Mouse (Mus musculus): ENCODE results near the gene Parm1. TPM values are rescaled to one million over a fixed set of nuclear protein-coding genes. Genes with fewer than 3 reads are reported as not detected.

Gene Parm1
- polyA plus RNA-seq (2015; fragmentation: Nextera tagmentation; extraction: Ambion mirVana): 30.4 and 35.1 TPM in 2 replicates

- ATAC-seq (ENCODE audit: extremely low read depth, insufficient number of reproducible peaks, low FRiP score, low TSS enrichment): peak; percentile 89
- WGBS: 1% methylated on average over 48 of the region's 48 CpGs
- peaks cover 32% of the 10 kb centered on the region for H3K4me1 ChIP-seq
- peak within 1 kb of the TSS; percentile 74 for H3K4me2 ChIP-seq
- no peaks in the 10 kb centered on the region for H3K9me3 ChIP-seq
- H3K36me3 ChIP-seq: no peaks in the 10 kb centered on the region
- H3K27ac ChIP-seq (replicated peaks): peak within 1 kb of the TSS; percentile 71
- H3K9ac ChIP-seq: peak within 1 kb of the TSS; percentile 86
- H3K4me3 ChIP-seq: peak within 1 kb of the TSS; percentile 63
- H3K27me3 ChIP-seq (replicated peaks): no peaks in the 10 kb centered on the region
Measured at GRCm38 (mm10) chr5:91517480-91518301, at the start of gene Parm1. Parm1 (plus strand) TSS chr5:91517615.

DNA sequence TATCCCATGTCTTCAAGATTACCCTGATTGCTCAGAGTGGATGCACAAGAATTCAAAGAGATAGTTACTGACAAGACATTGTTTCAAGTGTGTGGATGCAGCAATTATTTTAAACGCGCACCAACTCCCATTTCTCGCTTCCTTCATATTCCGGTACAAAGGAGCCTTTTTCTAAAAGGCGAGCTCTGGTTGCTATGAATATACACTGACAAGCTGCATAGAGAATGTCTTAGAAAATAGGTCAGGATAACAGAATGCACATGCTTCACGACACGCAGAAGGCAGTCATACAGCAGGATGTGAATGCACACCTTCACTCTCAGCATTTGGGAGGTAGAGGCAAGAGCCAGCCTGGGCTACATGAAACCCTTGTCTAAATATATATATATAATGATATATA, 42.2 kb upstream of the Parm1 start:
- Histone ChIP-seq H3K4me3 (no peak overlapping the region), H3K36me3 (no peaks in the 10 kb centered on the region), H3K27me3 (replicated peaks) (no peaks in the 10 kb centered on the region), H3K27ac (replicated peaks) (no peak overlapping the region), H3K4me2 (no peak overlapping the region), H3K4me1 (no peaks in the 10 kb centered on the region), H3K9ac (no peak overlapping the region), H3K9me3 (no peaks in the 10 kb centered on the region)
- no peak for ATAC-seq (ENCODE audit: extremely low read depth, insufficient number of reproducible peaks, low FRiP score, low TSS enrichment)
- WGBS: 81% methylated on average over 7 of the region's 7 CpGs

DNA sequence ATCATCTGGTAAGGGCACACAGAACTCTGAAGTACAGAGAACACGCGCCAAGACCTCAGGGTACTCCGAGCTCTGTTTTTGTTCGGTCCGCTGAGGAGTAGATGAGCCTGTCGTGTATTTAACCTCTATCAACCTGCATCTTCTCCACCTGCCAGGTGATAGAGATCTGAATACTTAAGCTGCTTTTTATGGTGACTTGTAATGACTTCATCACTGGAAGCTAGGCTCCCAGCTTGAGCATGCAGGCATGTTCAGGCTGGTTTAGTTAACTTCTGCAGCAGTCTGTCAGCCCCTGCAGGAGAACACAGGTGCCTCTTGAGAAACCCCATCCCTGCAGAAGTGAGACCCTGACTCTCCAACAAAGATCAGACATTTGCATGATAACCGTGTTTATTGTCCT, 40.6 kb upstream of the Parm1 start:
- Histone ChIP-seq H3K27ac (replicated peaks) (no peak overlapping the region), H3K9ac (no peak overlapping the region), H3K27me3 (replicated peaks) (no peaks in the 10 kb centered on the region), H3K4me2 (no peak overlapping the region), H3K36me3 (no peaks in the 10 kb centered on the region), H3K4me3 (no peak overlapping the region), H3K9me3 (no peaks in the 10 kb centered on the region), H3K4me1 (no peaks in the 10 kb centered on the region)
- no peak for ATAC-seq (ENCODE audit: extremely low read depth, insufficient number of reproducible peaks, low FRiP score, low TSS enrichment)
- 85% methylated on average over 7 of the region's 7 CpGs for WGBS

DNA sequence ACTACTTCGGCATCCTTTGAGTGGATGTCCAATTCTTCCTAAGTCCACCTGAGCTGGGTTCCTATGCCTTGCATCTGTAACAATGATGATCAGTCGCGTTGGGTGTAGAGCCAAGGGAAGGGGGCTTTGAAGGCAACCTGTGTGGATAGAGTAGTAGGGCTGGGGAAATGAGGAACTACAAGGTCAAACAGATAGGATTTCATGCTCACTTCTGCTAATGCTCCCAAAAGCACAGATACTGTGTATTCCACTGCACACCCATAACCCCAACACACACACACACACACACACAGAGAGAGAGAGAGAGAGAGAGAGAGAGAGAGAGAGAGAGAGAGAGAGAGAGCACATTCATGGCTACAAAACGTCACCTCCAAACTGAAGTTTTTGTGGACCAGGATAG, 38.7 kb upstream of the Parm1 start:
- H3K36me3 ChIP-seq: no peaks in the 10 kb centered on the region
- no peaks in the 10 kb centered on the region for H3K27me3 ChIP-seq (replicated peaks)
- no peaks in the 10 kb centered on the region for H3K4me1 ChIP-seq
- no peak overlapping the region for H3K9ac ChIP-seq
- no peak overlapping the region for H3K27ac ChIP-seq (replicated peaks)
- no peaks in the 10 kb centered on the region for H3K9me3 ChIP-seq
- no peak for ATAC-seq (ENCODE audit: extremely low read depth, insufficient number of reproducible peaks, low FRiP score, low TSS enrichment)
- WGBS: 76% methylated on average over 4 of the region's 4 CpGs
- no peak overlapping the region for H3K4me2 ChIP-seq
- no peak overlapping the region for H3K4me3 ChIP-seq

DNA sequence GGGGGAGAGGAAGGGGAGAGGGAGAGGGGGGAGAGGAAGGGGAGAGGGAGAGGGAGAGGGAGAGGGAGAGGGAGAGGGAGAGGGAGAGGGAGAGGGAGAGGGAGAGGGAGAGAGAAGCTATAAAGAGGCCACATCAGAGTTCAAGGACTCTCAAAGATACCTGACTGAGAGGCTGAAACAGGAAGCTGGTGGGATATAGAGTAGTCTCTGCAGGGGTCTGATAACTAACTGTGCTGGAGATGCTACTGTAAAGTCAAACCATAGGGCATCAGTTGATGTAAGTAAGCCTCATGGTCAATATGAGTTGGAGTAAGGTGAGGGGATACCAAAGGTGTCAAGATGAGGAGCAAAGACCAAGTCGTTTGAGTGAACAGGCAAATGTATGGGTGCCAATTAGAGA, 37.3 kb upstream of the Parm1 start:
- WGBS: 55% methylated on average over 1 of the region's 1 CpGs
- Histone ChIP-seq H3K4me3 (no peak overlapping the region), H3K27ac (replicated peaks) (no peak overlapping the region), H3K9me3 (no peaks in the 10 kb centered on the region), H3K4me2 (no peak overlapping the region), H3K36me3 (no peaks in the 10 kb centered on the region), H3K27me3 (replicated peaks) (no peaks in the 10 kb centered on the region), H3K9ac (no peak overlapping the region), H3K4me1 (no peaks in the 10 kb centered on the region)
- no peak for ATAC-seq (ENCODE audit: extremely low read depth, insufficient number of reproducible peaks, low FRiP score, low TSS enrichment)

- Histone ChIP-seq H3K27me3 (replicated peaks) (no peaks in the 10 kb centered on the region), H3K9me3 (no peaks in the 10 kb centered on the region), H3K4me3 (no peak overlapping the region), H3K4me2 (no peak overlapping the region), H3K36me3 (no peaks in the 10 kb centered on the region), H3K27ac (replicated peaks) (no peak overlapping the region), H3K4me1 (no peaks in the 10 kb centered on the region), H3K9ac (no peak overlapping the region)
- ATAC-seq (ENCODE audit: extremely low read depth, insufficient number of reproducible peaks, low FRiP score, low TSS enrichment): no peak
- WGBS: 81% methylated on average over 1 of the region's 1 CpGs
Measured at GRCm38 (mm10) chr5:91484324-91484723, 33.1 kb upstream of the Parm1 start.

- Histone ChIP-seq H3K4me3 (no peak overlapping the region), H3K4me2 (no peak overlapping the region), H3K36me3 (no peaks in the 10 kb centered on the region), H3K9me3 (no peaks in the 10 kb centered on the region), H3K4me1 (no peaks in the 10 kb centered on the region), H3K27ac (replicated peaks) (no peak overlapping the region), H3K27me3 (replicated peaks) (no peaks in the 10 kb centered on the region), H3K9ac (no peak overlapping the region)
- no peak for ATAC-seq (ENCODE audit: extremely low read depth, insufficient number of reproducible peaks, low FRiP score, low TSS enrichment)
- 62% methylated on average over 5 of the region's 5 CpGs for WGBS
Measured at GRCm38 (mm10) chr5:91494456-91494855, 23.0 kb upstream of the Parm1 start.

DNA sequence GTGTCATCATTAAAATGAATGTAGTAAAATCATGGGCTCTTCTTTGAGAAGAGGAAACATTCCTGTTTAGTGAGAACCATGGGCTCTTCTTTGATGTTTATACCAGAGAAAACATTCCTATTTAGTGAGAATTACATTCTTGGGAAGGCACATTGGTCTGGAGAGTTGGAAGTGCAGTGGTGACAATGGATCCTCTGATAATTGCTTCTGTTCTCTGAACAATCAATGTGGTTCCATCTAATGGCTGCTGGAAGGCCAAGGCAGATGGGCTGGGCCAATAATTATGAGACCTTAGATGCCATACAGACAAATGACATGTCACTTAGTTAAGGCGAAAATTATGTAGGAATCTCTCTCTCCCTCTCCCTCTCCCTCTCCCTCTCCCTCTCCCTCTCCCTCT, 16.1 kb upstream of the Parm1 start:
- no peak overlapping the region for H3K4me3 ChIP-seq
- H3K4me1 ChIP-seq: peaks cover 4% of the 10 kb centered on the region; the same call in 1 of the 2 replicates
- no peak overlapping the region for H3K9ac ChIP-seq
- no peak overlapping the region for H3K27ac ChIP-seq (replicated peaks)
- 58% methylated on average over 1 of the region's 1 CpGs for WGBS
- no peaks in the 10 kb centered on the region for H3K9me3 ChIP-seq
- H3K36me3 ChIP-seq: no peaks in the 10 kb centered on the region
- ATAC-seq (ENCODE audit: extremely low read depth, insufficient number of reproducible peaks, low FRiP score, low TSS enrichment): no peak
- no peak overlapping the region for H3K4me2 ChIP-seq
- H3K27me3 ChIP-seq (replicated peaks): no peaks in the 10 kb centered on the region

DNA sequence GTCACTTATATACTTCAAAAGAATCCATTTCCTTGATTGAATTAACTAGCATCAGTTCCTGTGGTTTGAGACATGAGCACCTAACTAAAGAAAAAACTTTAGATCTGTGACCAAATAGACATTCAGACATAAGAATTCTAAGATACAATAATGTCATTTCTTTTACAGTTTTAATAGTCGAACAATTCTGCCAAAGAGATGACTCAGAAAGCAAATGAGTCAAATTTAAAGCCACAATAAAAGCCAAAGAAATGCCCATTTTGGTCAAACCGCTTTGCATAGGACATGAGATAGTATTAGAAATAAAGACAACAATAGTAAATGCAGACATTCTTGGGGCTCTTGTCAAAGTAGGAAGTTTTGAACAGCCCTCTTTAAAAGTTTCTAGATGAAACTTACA, 15.0 kb upstream of the Parm1 start:
- no peaks in the 10 kb centered on the region for H3K36me3 ChIP-seq
- no peak overlapping the region for H3K4me3 ChIP-seq
- no peak for ATAC-seq (ENCODE audit: extremely low read depth, insufficient number of reproducible peaks, low FRiP score, low TSS enrichment)
- no peak overlapping the region for H3K27ac ChIP-seq (replicated peaks)
- no peak overlapping the region for H3K4me2 ChIP-seq
- 85% methylated on average over 2 of the region's 2 CpGs for WGBS
- H3K9me3 ChIP-seq: no peaks in the 10 kb centered on the region
- H3K9ac ChIP-seq: no peak overlapping the region
- no peaks in the 10 kb centered on the region for H3K27me3 ChIP-seq (replicated peaks)
- peaks cover 4% of the 10 kb centered on the region; the same call in 1 of the 2 replicates for H3K4me1 ChIP-seq

DNA sequence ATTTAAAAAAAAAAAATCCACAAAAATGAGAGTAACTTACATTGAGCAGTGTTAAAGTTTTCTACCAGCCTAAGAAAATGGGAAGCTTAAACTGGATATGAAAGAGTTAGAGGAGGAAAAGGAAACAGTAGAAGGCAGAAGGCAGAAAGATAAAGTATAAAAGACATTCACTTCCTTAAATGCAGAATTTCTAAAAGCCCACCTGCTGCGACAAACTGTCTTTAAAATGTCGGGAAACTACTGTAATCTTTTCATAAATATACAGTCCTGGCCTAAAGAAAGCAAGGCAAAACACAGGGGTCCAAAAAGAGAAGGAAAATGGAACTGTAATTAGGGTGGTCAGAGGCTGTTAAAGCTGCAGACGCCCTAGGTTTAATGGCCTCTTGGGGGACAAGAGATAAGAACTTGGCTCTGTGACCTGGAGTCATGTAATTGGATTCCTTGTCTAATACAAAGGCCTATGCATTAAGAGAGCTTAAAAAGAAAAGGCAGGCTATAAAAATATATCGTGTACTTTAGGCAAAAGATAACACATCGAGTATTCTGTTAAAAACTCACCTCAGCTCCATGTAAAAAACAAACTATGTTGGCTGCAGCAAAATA, 13.0 kb upstream of the Parm1 start:
- Histone ChIP-seq H3K27ac (replicated peaks) (no peak overlapping the region), H3K4me2 (no peak overlapping the region), H3K9ac (no peak overlapping the region), H3K36me3 (no peaks in the 10 kb centered on the region), H3K4me3 (no peak overlapping the region), H3K9me3 (no peaks in the 10 kb centered on the region), H3K27me3 (replicated peaks) (no peaks in the 10 kb centered on the region), H3K4me1 (peaks cover 4% of the 10 kb centered on the region; the same call in 1 of the 2 replicates)
- no peak for ATAC-seq (ENCODE audit: extremely low read depth, insufficient number of reproducible peaks, low FRiP score, low TSS enrichment)
- 29% methylated on average over 5 of the region's 5 CpGs for WGBS

DNA sequence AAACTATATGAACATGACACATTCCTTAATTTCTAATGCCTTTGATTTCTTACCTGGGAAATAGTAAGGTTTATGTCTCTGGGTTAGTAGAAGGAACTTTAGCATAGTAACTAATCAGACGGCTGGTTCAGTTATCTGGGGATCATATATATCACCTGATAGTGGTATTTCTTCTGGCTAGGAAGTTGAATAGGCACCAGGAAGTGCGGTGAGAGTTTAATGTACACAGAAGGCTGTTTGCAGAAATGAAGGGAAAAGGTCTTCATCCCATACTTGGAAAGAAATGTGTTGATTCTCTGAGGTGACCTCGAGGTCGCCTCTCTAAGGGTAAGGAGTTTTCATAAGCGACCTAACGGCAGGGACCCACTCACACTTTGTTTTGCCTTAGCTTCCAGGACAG, 338 bp upstream of the Parm1 start:
- Histone ChIP-seq H3K4me2 (peak overlapping the region; percentile 74), H3K4me3 (peak overlapping the region; percentile 63; the same call in 1 of the 2 replicates)

More for the DNA sequence above, 338 bp upstream of the Parm1 start:
- no peak overlapping the region for H3K27ac ChIP-seq (replicated peaks)
- no peaks in the 10 kb centered on the region for H3K27me3 ChIP-seq (replicated peaks)
- no peak overlapping the region for H3K9ac ChIP-seq
- ATAC-seq (ENCODE audit: extremely low read depth, insufficient number of reproducible peaks, low FRiP score, low TSS enrichment): no peak
- H3K4me1 ChIP-seq: peaks cover 26% of the 10 kb centered on the region
- no peaks in the 10 kb centered on the region for H3K9me3 ChIP-seq
- no peaks in the 10 kb centered on the region for H3K36me3 ChIP-seq
- 13% methylated on average over 6 of the region's 6 CpGs for WGBS

All from heart, embryonic 13.5 days (tissue).